In the genomic region with DNA sequence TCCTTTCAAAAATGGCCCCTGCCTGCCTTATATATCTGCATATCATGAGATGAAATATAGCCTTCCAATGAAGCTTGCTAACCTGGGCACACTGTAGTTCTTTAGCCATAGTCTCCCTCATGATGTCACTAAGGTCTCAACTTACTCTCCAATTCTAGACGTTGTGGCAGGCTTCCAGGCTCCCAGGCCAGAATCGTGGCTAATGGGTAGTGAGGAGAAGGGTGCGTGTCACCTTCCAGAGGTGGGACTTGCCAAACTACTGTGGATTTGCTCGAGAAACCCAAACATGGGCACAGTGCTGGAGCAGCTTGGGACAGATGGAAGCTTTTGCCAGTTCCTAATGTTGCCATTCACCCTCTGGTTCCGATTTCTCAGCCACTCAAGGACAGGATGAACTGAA, we compare ENCODE assay signal across 8 mouse cellular contexts.
"Had no signal": no experiment of that assay in that cellular context is flagged by ENCODE, and none has a peak within 500 bp of the region (broad histone marks: within the 10 kb centered on the region; RNA-seq: fewer than 3 reads in every experiment).

No protein-coding gene starts in this region.

- DNase-seq: liver, postnatal 0 days; lung, adult 2 months; lung, postnatal 14 days; lung, postnatal 36 days; right cerebral cortex, postnatal 14 days; thymus, adult 2 months; thymus, postnatal 25 days; thymus, postnatal 4 days had no signal
